Mouse (Mus musculus): ENCODE data around the gene Fnip2.

DNA sequence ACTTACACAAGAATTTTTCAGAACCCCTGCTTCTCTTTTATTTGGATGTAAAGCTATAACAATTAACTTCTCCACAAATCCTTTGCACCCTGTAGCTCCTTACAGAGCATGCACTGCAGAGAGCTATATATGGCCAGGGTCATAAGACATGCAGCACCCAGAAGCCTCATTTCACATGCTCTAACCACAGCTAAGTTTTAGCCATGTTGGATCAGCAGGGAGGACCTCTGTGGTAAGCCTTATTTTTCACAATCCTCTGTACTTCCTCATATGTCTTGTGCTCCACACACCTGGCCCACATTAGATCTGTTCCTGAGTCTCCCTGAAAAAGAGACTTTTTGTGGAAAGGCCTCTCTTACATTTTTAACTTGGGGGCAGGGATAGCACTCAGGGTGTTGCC, 27.9 kb downstream of the Fnip2 start:
- TF ChIP-seq POLR2A (IDR thresholded peaks at IDR 0.05; ENCODE audit: low read depth, low read length) (no peak), MAX (IDR thresholded peaks at IDR 0.05; ENCODE audit: low read length) (no peak), NELFE (IDR thresholded peaks at IDR 0.05; ENCODE audit: low read depth, low read length) (no peak), CTCF (conservative IDR thresholded peaks at IDR 0.05 in 1 of 2, IDR thresholded peaks at IDR 0.05 in 1 of 2; ENCODE audit: low read depth in 2 of 2, low read length in 2 of 2) (no peak), GABPA (IDR thresholded peaks at IDR 0.05; ENCODE audit: insufficient replicate concordance, low read depth, low read length) (no peak), RCOR1 (conservative IDR thresholded peaks at IDR 0.05; ENCODE audit: low read depth, low read length) (no peak)

Measured in CH12.LX (cell line).